Mouse (Mus musculus) cortical plate, adult 2 months (tissue): ENCODE results near the gene Prickle2. TPM values are rescaled to one million over a fixed set of nuclear protein-coding genes. Genes with fewer than 3 reads are reported as not detected.

ENCODE experiments used
- H3K27ac ChIP-seq: fragments of 200-500 bp; 2 replicates; pipeline ENCODE4 v1.5.1; 2012; ENCODE audit warnings: low read length, control low read depth, inconsistent platforms; ENCODE audit not compliant: insufficient read depth
- H3K4me1 ChIP-seq: fragments of 200-500 bp; 2 replicates; pipeline ENCODE4 v1.6.1; 2011; ENCODE audit warnings: low read length; ENCODE audit not compliant: control insufficient read depth, insufficient read depth
- H3K4me3 ChIP-seq: fragments of 200-500 bp; 2 replicates; pipeline ENCODE4 v1.5.1; 2011; ENCODE audit warnings: mild to moderate bottlenecking, low read length, control low read depth; ENCODE audit not compliant: insufficient read depth
- CTCF ChIP-seq: fragments of 200-500 bp; IDR thresholded peaks from 2 replicates; pipeline ENCODE4 v1.5.1; 2011; ENCODE audit warnings: mild to moderate bottlenecking, control low read depth, low read length; ENCODE audit not compliant: insufficient read depth; ENCODE audit errors: extremely low read depth
- POLR2A ChIP-seq: fragments of 200-500 bp; IDR thresholded peaks from 2 replicates; pipeline ENCODE4 v1.6.1; 2011; ENCODE audit warnings: mild to moderate bottlenecking, low read length, control low read depth; ENCODE audit not compliant: insufficient read depth; ENCODE audit errors: extremely low read depth
- polyA plus RNA-seq: library from polyadenylated mRNA; depleted of rRNA; stranded (reverse); fragments of >200 nt; gene quantifications from 2 replicates; pipeline ENCODE4 v1.2.3, GENCODE M21; 2012

The Prickle2 gene
- polyA plus RNA-seq, 1 experiment = 58.6 TPM

DNA sequence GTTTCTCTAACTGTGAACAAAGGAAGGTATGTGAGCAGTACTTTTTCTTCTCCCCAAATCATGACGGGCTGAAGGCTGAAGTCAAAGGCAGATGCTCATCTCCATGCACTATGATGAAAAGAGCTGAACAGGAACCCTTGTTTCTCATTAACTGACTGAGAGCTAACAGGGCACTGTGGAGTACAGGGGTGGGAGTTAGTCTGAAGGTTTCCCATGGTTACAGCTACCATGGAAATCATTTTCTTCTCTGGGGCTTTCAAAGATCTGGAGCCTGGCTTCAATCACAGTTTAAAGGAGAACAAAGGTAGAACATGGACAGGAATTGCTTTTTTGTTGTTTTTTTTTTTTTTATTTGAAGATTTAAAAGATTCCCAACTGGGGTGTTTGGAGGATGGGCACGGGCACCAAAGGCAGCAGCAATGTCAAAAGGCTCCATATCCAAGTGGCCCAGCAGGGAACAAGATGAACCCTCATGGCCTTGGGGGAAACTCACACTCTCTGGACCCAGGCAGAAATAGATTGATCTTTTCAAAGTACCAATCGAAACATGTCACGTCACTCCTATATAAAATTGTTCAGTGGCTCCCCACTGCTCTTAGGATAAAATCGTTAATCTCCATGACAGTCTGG lies 35.3 kb downstream of the Prickle2 start:
- H3K27ac ChIP-seq = no peak overlapping the region
- H3K4me3 ChIP-seq = no peak overlapping the region
- H3K4me1 ChIP-seq = peaks cover 12% of the 10 kb centered on the region
- TF ChIP-seq POLR2A = no peak

DNA sequence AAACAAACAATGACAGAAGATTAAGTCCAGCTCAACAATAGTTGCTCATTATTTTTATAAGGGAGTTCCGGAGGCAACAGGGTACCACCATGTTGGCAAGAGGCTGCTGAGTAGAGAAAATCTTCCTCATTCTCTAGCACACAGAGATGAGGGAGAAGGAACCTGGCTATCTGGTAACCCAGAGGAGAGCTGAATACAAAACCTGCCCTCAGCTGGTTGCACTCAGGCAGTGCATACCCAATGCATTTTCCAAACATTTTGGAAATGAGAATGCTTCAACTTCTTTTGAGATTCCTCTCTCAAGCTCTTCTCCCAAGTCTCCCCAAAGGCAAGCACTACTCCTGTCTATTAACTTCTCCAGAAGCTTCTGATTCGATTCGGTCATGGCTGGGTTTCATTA lies 36.3 kb downstream of the Prickle2 start:
- 0 out of 2 replicates have a peak, but pooled peaks have one; percentile 20 for TF ChIP-seq CTCF
- no peak for TF ChIP-seq POLR2A
- Histone ChIP-seq H3K4me3 (no peak overlapping the region), H3K4me1 (peaks cover 17% of the 10 kb centered on the region), H3K27ac (no peak overlapping the region)

DNA sequence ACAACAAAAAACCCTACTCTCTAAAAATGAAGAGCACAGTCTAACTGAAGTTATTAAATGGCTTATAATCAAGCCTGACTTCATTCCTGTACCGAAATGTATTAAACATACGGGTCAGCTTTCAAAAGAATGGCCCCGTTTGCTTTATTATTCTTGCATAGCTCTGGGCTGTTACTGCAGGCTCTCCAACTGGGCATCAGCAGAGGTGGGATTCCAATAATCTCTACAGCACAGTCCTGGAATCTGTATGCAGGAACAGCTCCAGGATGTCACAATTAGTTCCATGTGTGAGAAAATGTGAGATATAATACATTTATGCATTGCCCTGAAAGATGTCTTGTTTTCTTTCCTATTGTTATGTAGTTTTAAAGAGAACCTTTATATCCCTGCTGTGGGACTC lies 38.4 kb downstream of the Prickle2 start:
- peaks cover 26% of the 10 kb centered on the region for H3K4me1 ChIP-seq
- H3K27ac ChIP-seq = no peak overlapping the region
- TF ChIP-seq CTCF (no peak), POLR2A (no peak)
- no peak overlapping the region for H3K4me3 ChIP-seq

DNA sequence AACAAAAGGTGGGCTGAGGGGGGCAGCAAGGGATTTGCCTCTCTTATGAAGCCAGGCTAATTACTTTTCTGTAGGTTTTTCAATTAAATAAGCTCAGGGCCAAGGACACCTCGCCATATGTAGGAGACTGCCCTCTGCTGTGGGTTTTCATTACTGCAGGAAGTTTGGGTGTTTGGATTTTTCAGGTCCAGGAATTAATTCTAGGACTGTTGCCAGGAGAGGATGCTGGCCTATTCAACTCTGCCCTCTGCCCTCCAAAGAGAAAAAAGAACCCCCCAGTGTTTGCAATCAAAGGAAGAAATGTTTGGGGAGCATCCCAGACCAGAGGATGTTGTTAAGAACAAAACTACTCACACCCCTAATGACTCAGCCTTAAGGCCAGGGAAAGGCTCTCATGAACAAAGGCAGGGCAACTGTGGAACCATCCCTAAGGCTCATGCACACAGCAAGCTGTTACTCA lies 40.4 kb downstream of the Prickle2 start:
- Histone ChIP-seq H3K4me3 (no peak overlapping the region), H3K27ac (peak overlapping the region; percentile 67), H3K4me1 (peaks cover 26% of the 10 kb centered on the region)
- TF ChIP-seq POLR2A (no peak), CTCF (peak; percentile 79)

DNA sequence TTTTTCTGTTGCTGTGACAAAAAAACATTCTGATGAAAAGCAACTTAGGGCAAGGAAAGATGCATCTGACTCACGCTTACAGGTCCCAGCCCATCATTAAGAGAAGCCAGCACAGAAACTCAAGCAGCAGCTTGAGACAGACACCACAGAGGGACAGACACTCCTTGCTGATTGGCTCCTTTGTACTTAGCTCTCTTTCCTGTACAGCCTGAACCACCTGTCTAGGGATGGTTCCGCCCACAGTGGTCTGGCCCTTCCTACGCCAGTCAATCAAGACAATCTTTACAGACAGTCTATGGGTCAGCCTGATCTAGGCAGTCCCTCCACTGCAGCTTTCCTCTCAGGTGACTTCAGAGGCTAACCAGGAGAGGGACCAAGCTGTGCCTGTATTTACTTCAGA lies 42.1 kb downstream of the Prickle2 start:
- TF ChIP-seq CTCF = no peak
- TF ChIP-seq POLR2A = 0 out of 2 replicates have a peak, but pooled peaks have one; percentile 19
- peak overlapping the region; percentile 67 for H3K27ac ChIP-seq
- H3K4me1 ChIP-seq = peaks cover 28% of the 10 kb centered on the region
- no peak overlapping the region for H3K4me3 ChIP-seq

DNA sequence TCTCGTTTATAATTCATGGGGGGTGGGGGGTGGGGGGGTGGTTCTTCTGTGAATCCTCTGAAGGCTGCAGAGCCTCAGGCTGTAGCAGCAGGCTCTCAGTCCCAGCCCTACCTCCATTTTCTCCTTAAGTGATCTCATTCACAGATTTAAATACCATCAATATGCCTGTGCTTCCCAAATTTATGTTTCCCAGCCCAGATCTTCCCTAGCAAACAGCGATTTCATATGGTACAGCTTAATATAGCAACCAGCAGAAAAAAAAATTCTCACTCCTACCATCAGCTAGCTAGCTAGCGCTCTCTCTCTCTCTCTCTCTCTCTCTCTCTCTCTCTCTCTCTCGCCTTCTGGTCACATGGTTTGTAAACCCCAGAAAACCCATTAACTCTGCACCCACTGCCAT lies 42.5 kb downstream of the Prickle2 start:
- peaks cover 28% of the 10 kb centered on the region for H3K4me1 ChIP-seq
- peak; percentile 21; the same call in 1 of the 2 replicates for TF ChIP-seq POLR2A
- no peak for TF ChIP-seq CTCF
- peak overlapping the region; percentile 68 for H3K27ac ChIP-seq

DNA sequence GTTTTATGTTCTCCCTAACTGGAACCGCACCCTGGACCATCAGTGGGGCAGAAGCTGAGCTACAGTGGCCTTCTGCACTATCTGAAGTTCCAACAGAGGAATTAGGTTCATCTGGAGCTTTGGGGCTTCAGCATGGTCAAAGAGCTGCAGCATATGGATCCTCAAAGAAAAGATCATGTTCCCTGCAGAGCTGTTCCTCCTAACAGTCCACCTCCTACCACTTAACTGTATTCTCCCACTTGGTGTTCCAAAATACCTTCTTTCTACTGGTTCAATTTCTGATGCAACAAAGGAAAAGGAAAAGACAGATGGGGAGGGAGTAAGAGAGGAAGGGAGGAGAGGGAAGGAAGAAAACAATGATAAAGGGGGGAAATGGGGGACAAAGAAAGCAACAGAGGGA lies 56.9 kb downstream of the Prickle2 start:
- H3K4me1 ChIP-seq = peaks cover 3% of the 10 kb centered on the region
- peak overlapping the region; percentile 86 for H3K27ac ChIP-seq
- H3K4me3 ChIP-seq = no peak overlapping the region
- TF ChIP-seq CTCF (no peak), POLR2A (no peak)

More for the DNA sequence above, 42.5 kb downstream of the Prickle2 start:
- H3K4me3 ChIP-seq = no peak overlapping the region

DNA sequence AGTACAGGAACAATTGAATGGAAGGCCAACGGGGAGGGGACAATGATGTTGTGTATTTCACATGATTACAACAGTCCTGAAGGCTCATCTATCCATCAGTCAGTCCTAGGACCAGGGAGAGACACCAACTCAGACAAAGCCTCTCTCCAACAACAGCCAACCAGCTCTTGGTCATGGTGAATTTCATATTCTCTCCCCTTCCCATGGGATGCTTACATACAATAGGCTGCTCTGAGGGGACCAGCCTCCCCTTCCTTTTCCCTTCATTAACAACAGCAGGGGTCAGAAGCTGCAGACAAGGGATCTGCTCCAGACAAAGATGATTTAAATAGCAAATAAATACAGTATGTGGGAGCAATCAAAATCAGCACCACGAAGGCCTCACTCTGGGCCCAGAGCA lies 57.4 kb downstream of the Prickle2 start:
- Histone ChIP-seq H3K4me3 (no peak overlapping the region), H3K4me1 (peaks cover 3% of the 10 kb centered on the region), H3K27ac (peak overlapping the region; percentile 86)
- no peak for TF ChIP-seq CTCF

DNA sequence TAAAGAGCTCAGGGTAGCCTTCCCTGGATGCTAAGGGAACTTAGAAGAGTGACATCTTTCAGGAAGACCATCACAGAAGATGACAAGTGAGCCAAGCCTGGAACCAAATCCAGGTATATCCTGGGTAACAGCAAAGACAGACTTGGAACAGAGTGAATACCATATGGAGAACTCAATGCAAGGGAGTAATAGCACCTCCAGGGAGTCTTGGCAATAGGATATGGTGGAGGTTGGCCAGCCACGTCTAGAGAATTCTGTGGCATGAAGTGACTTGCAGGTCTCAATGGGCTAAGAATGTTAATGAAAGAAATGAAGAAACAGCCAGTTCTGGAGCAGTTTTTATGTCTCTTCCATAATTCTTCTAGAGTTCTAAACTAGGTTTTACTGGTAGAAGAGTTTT lies 63.0 kb downstream of the Prickle2 start:
- no peak for TF ChIP-seq POLR2A
- no peak for TF ChIP-seq CTCF
- peak overlapping the region; percentile 92 for H3K27ac ChIP-seq
- H3K4me1 ChIP-seq = peaks cover 6% of the 10 kb centered on the region; the same call in 1 of the 2 replicates
- no peak overlapping the region for H3K4me3 ChIP-seq

DNA sequence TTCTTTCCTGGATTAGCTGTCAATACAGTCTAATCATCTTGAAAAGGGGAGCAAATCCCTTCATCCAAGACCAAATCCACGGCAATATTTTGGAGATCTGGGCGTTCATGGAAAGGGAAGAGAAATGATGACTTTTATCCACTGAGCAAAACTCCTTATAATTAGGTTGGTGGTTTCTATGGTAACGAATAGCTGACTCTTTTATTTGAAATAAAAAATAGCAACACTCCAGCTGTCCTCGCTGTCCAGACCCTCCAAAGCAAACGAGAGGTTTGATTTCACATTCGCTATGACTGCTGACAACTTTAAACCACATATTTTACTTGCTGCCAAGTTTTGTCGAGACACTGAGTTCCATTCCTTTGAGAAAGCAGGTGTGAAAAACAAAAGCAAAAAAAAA lies 64.0 kb downstream of the Prickle2 start:
- Histone ChIP-seq H3K27ac (peak overlapping the region; percentile 92; the same call in 1 of the 2 replicates), H3K4me3 (no peak overlapping the region), H3K4me1 (peaks cover 6% of the 10 kb centered on the region; the same call in 1 of the 2 replicates)
- TF ChIP-seq CTCF (no peak), POLR2A (no peak)
